Mouse (Mus musculus) erythroblast, embryonic 14.5 days (primary cell): ENCODE data around the gene Tet1.

Experiments
- GATA1 ChIP-seq: IDR thresholded peaks from 2 replicates; pipeline ENCODE4 v1.6.1; 2012; ENCODE audit warnings: low read length, inconsistent platforms, mixed read lengths
- TAL1 ChIP-seq: IDR thresholded peaks from 3 replicates; pipeline ENCODE4 v1.6.1; 2012; ENCODE audit warnings: low read length, inconsistent platforms, mixed read lengths

- TF ChIP-seq GATA1 (no peak), TAL1 (no peak)
These were observed 53.8 kb downstream of the Tet1 start for GRCm38 (mm10) chr10:62854992-62855391.
